Mouse (Mus musculus) embryo, embryonic 9.5 days (tissue): ENCODE measurements around the gene Bola1.
"Not testable (repeated sequence)": the region's sequence is repeated elsewhere in the genome, so short reads cannot be mapped to it uniquely, and the experiment has no call there.

ENCODE experiments used
- DNase-seq: peaks from one replicate; pipeline ENCODE4 v3.0.0-alpha.2; 2017; ENCODE audit errors: extremely low spot score

Gene Bola1

DNA sequence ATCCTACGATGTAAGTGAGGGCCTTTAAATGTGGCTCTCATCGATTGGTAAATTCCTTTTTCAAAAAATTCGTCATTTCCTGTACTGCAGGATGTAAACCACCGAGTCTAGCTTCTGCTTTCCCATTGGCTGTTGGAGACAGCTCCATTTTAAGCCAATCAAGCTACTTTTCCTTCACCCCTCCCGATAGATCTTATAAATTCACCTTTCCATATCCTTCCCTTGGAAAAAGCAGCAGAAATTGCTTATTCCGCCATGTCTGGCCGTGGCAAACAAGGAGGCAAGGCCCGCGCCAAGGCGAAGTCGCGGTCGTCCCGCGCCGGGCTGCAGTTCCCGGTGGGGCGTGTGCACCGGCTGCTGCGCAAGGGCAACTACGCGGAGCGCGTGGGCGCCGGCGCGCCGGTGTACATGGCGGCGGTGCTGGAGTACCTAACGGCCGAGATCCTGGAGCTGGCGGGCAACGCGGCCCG is at the start of gene Bola1, which contains the start of gene Hist2h2ab:
Gene Bola1 (minus strand): TSS at position 49 of the 470 bp plus-strand sequence.
Gene Hist2h2ab (plus strand): TSS at position 205 of the 470 bp plus-strand sequence.
- peak; percentile 87 for DNase-seq

DNA sequence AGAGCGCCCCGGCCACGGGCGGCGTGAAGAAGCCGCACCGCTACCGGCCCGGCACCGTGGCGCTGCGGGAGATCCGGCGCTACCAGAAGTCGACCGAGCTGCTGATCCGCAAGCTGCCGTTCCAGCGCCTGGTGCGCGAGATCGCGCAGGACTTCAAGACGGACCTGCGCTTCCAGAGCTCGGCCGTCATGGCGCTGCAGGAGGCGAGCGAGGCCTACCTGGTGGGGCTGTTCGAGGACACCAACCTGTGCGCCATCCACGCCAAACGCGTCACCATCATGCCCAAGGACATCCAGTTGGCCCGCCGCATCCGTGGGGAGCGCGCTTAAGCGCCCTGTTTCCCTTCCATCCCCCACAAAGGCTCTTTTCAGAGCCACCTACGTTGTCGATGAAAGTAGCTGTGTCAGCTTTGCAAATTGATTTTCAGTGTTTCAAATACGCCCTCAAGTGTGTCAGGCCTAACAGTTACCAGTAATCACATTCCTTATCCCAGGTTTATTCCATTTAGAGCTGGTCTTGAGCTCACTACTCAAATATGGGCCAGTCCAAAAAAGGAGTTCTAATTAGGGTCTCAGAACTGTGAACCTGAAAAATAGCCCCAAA is 49.4 kb upstream of the Bola1 start:
- DNase-seq = not testable (repeated sequence)

DNA sequence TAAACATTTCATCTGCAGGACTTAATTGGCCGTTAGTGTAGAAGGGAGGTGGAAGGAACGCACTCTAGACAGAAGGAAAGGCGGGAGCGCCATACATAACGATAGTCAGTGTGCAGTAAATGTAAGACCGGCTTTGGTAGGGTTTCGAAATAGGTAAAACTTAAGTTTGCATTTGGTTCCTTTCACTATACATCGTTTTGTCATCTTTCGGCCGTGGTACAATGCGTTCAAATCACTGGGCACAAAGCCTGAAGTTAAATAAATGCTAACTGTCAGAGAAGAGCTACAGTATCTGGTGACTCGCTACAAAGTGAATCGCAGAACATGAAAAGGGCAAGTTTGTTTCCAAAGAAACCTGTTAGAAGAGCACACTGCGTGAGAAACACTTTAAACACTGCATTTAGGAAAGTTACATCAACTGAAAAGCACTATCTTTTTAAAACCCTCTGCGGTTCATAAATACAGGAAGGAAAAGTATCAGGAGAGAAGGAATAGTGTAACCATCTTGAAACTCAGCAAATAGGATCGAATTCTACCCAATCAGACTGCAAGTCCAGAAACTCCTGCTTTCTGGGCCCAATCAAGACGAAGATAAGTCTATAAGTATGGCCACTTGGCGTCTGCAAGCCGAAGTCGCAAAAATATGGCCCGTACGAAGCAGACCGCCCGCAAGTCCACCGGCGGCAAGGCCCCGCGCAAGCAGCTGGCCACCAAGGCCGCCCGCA is 48.7 kb upstream of the Bola1 start, which contains the start of gene Hist2h3b:
Gene Hist2h3b (plus strand): TSS at position 604 of the 725 bp plus-strand sequence.
- DNase-seq = peak; percentile 89

DNA sequence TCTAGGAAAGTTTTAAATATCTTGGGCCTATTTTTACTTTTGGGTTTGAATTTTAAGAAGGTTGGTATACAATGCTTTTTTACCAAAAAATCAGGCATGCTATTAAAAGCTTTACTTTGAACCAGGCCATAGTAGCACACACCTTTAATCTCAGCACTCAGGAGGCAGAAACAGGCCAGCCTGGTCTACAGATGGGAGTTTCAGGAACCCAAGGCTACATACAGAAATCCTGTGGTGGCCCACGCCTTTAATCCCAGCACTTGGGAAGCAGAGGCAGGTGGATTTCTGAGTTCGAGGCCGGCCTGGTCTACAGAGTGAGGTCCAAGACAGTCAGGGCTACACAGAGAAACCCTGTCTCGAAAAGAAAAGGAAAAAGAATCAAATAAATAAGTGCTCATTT is 48.0 kb upstream of the Bola1 start:
- DNase-seq = no peak

DNA sequence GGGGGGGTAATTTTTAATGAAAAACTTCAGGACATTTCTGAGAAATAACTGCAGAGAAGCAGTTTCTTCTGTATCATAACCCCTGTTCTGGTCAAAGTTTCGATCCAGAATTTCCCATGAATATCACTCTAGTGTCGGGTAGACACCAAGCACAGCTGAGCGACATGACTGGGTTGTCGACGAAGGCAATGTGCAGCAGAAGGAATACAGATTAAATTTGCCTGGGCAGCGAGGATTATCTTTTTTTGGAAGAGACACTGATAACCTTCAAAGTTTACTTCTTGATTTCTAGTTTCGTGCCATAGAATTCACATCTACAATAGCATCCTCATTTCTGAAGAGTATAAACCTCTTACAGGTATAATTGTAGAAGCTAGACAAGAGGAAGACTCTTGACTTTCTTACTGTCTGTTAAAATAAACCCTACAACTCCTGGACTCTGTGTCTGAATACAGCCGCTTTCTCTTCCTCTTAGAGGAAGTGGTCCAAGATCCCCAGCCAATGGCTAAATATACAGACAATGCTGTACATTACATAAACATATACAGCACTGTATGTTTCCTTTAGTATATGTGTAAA is 46.7 kb upstream of the Bola1 start:
- DNase-seq = no peak

DNA sequence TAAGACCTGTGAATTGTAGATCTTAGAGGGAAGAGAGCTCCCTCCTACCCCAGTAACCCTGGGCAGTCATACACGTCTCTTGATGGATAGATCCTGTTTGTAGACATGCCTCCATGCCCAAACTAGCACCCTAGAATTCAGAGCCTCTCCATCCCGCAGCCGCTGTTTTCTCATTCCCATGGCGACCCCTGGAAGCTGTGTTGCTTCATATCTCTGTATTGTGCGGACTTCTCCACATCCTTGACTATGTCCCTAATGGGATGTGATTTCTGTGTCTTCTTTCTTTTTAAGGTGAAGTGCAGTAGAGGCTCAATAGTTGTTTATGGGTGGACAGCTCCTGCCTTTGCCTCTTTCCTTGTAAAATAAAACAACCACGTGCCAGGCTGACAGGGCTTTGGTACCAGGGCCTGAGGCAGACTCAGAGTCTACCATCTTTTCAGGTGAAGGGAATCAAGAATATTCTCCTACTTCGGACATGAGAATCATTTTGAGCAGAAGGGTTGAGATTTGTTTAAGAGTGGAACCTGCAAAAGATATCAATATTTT is 45.0 kb upstream of the Bola1 start:
- peak; percentile 45 for DNase-seq

DNA sequence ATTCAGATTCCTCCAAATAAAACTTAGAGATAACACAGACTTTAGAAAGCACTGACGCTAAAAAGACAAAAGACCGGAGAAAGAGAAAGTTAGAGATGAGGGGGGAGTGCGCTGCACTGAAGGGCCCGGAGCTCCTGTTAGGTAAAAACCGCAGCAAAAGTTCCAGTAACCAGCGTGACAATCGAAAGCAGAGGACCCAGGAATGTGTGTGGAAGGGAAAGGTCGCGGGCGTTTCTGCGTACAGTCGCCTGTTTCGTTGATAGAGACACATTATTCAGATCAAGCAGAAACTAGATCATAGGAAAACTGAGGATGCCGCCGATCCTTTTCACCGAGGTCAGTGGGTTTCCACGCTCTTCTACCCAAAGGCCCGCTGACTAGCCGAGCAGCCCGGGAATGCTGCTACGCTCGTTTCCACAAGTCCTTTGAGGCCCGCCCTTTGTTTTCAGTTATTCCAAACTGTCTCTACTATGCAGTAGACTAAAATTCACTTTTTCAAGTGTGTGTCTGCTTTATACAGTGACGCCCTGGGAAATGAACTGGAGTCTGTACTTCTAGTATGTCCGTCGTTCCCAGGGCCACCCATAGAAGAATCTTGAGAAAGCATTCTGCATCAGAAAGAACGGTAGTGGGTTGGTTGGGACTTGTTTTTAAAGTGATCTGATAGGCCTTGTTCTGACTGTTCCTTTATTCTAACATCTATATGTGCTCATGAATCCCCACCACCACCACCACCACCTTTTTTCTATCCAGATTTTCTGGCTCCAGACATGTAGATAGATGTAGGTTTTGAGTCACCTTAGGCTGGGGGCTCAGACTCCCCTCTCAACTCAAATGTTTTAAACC is 44.3 kb upstream of the Bola1 start:
- DNase-seq = peak; percentile 71

DNA sequence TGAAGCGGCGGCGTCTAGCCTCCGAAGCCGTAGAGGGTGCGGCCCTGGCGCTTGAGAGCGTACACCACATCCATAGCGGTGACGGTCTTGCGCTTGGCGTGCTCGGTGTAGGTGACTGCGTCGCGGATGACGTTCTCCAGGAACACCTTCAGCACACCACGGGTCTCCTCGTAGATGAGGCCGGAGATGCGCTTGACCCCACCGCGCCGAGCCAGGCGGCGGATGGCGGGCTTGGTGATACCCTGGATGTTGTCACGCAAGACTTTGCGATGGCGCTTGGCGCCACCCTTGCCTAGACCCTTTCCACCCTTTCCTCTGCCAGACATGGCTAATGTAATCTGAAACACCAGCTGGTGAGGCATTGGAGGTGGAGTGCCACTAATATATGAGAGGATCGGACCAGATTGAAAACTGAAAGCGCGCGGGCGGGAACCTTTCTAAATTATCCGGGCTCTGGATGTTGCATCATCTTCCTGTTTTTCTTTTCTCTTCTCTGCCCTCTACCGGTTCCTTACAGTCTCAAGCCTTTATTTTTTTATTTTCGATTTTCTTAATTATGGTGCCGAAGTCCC is 43.6 kb upstream of the Bola1 start, which contains the start of gene Hist2h4:
Gene Hist2h4 (minus strand): TSS at position 333 of the 572 bp plus-strand sequence.
- peak; percentile 99 for DNase-seq

DNA sequence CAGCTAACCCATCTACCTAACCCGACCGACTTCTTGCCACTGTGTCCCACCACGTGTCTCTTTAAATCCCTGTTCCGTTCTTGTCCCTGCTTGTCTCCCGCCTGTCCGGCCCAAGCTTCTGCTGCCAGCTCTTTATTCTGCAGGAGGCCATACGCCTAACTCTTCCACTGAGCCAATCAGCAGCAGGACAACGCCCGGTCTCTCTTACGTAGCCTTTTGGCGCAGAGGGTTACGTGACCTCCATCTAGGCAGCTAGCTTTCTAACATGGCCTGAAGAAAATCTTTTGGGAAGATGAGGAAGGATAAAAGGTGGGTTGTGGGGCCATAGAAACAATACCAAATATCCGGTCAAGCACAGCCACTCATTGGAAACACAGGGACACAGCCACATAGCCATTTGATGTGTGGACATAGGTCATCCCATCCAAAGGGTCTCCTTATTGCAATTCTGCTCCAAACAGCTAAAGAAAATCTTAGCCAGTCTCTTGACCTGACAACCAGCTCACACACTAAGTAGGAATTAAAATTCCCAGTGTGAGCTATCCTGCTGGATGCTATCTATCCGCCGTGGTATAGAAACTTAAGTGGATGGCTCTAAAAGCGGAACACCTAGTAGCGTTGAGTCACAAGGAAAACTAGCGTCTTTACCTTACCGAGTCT is 42.8 kb upstream of the Bola1 start:
- DNase-seq = peak; percentile 87

DNA sequence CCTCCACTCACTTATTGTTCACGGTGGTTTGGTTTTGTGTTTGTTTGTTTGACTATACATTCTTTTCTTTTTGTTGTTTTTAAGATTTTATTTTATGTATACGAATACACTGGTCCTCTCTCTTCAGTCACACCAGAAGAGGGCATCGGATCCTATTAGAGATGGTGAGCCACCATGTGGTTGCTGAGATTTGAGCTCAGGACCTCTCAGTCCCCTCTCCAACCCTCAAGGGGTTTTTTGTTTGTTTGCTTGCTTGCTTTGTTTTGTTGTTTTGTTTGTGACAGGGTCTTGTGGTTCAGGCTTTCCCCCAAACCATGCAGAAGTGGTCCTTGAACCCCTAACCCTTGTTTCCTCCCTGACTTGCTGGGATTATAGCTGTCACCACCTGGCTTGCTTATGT is 42.1 kb upstream of the Bola1 start:
- DNase-seq = no peak

DNA sequence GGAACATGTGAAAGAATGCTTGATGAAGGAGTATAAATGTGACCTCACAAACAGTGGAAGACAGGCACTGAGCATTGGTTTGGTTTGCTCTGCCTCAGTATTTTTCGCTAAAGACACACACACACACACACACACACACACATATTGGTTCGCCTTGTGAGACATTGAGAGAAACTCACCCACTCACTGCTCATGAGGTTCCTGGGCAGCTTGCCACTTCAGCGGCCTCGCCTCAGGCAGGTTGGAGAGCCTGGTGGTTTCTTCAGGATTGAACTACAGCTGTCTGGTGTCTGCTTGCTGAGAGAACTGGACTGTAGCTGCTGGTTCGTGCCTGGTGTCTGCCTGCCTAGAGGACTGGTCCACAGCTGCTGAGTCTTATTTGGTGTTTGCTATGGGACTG is 40.7 kb upstream of the Bola1 start:
- DNase-seq = no peak

DNA sequence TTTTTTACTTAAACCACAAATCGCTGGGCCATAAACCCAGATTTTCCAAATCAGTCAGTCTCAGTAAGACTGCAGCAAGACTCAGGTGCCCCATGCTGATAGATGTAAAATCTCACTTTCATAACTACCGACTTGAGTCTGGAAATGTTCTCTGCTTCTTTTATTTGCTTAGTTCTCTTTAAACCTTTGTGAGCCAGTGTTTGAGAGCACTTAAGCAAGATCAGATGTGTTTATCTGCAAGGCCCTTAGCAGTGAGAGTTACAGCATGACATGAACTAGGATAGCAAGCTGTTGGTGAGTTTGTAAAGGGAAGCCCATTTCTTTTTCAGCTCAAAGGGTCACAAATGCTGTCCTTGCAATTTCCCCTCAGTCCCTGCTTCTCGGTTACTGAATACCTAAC is 37.7 kb upstream of the Bola1 start:
- DNase-seq = no peak

DNA sequence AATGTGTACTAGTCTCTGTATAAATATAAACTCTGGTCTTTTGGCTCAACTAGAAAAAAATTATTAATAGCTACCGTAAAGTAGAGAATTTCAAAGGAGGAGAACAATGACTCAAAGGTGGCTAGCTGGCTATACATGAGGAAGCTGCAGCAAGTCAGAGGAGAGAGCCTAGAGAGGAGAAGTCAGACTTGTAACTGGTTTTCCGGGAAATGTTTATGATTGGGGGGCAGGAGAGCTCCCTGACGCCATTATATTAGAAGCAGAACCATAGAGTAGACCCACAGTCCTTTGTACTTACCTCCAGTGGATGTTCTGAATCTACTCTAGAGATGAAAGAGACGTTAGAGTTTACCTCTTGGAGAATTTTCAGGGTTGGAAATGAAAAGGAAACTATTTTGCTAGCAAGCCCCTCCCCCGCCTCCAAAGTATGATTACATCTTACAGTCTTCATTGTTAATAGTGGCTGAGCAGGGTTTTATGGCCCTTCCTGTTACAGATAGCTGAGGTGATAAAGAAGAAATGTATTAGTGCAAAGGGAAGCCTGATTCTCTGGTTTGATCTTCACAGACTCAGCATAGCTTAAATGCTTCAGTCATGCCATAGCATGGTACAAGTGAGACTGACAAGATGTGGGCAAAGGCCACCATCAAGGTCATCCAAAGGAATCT is 36.6 kb upstream of the Bola1 start:
- DNase-seq = no peak

DNA sequence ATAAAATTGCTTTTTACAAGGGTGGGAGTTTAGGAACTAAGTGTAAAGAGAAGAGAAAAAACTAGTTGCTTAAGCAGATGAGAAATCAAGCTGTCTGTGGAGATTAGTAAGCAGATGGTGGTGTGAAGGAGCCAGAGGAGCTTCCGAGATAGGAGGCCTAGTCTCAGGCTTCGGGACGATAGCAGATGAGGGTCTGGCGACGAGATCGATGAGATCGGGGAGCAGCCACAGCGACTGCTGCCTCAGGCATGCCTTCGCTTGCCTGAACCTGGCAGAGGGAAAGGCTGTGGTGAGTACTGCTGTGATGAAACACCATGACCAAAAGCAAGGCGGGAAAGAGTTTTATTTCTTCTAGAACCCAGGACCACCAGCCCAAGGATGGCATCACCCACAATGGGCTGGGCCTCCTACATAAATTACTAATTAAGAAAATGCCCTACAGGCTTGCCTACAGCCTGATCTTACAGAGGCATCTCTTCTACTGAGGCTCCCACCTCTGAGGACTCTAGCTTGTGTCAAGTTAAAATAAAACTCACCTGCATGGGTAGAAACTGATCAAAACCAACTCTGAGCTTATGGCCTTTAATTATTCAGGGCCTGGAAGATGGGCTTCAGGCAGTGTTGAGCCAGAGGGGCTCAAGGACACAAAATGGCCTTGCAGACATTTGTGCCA is 35.3 kb upstream of the Bola1 start:
- DNase-seq = no peak

DNA sequence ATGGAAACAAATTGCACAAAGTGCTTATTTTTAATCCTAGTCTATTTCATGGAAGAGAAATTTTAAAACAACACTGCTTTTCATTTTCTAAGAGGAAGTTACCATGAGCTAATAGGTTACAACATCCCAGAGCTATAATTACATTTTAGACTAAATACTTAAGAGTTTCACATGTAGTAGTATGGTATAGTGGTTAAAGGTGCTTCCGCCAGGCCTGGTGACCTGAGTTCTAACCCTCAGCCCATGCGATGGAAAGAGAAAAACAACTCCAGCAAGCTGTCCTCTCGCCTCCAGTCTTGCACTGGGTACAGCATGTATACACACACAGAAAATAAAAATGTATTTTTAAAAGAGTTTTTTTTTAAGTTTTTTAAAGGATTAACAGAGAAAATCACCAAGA is 32.3 kb upstream of the Bola1 start:
- DNase-seq = no peak

DNA sequence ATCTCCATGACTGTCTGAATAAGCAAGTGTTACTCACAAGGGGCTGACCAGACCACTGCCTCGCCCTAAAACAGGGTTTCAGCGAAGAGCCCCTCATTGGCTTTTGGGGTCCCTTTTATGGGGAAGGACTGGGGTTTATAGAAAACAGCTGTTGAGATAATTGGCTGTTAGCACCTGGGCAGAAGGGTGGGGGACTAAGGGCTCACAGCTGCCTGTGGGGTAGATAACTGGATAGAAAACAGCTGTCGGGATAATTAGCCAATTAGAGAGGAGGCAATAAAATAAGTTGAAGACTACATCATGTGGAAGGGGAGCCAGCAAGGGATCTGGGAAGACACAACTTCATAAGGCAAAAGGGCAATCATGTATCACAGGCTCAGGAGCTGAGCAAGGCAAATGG is 31.4 kb upstream of the Bola1 start:
- DNase-seq = no peak

DNA sequence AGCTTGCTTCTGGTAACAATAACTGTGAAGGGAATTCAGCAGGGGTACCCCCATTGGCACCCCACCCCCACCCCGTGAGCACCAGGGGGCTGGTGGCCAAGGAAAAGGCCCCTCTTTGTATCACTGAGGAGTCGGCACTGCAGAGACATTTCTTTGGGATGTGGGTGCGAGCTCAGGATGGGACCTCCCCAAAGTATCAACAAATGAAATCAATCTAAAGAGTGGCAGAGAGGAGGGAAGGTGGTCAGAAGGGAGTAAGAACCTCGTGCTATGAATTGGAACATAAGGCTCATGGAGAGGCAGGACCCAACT is 29.5 kb upstream of the Bola1 start:
- DNase-seq = no peak

DNA sequence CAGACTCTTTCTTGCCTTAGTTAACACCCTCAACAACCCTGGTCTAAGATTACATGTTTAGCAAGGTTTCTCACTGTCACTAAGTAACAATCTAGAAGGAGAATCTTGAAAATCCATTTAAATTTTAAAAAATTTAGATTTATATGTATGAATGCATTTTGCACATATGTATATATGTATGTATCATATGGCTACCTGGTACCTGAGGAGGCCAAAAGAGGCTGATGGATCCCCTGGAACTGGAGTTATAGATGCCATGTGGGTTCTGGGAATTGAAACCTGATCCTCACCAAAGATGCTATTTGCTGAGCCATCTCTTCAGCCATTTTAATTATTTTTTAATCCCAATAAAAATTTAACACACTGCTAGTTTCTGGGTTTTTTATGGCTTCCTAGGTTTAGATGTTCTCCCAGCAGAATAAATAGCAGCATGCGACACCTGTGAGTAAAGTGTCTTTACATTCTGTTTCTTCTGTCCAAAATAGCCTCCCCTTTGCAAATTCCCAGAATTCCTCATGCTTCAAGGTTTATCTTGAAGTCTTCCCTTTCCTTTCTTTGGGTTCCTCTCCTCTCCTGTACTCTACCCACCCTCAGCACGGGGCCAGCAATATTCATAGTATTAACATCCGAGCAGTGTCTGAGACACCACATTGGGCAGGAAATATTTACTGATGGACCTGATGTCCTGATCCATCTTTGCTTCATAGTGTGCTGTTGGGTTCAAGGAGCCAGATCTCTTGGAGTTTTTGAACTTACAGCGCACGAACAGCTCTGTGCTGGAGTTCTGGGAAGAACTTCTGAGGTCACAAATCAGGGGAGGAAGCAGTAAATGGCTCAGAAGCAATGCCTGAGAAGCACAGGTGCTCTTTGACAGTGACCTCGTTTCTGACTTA is 28.9 kb upstream of the Bola1 start:
- peak; percentile 53 for DNase-seq
